Mouse (Mus musculus): ENCODE results near the gene Nosip.

DNA sequence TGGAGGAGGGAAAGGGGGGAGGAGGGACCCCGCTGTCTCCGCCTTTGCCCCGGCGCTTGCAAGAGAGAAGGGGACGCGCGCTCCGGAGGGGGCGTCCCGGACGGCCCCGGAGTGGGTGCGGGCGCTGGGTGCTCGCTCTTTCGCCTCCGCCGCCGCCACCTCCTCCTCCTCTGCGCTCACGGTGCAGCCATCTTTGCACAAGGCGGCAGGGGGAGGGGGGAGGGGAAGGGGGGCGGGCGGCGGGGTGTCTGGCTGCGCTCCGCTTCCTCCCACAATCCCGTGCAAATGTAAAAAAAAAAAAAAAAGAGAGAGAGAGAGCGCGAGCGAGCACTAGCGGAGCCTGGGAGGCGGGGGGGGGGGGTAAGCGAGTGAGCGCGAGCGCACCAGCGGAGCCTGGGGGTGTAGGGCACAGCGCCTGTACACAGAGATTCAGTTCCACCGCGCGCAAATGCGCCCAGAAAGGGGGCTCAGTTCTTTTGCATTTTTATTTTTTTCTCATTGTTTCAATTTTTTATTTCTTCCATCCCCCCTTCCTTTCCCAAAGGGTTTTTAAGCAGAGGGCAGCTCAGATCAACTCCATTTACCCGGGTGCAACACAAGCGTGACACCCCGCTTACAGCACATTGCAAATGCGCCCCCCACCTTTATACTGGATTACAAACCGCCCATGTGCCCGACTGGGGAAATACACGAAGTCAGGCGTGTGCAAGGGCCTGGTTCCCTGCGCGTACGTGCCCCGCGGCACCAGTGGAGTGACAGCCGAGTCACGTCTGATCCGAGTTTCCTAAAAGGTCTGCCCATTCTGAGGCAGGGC, 8.9 kb upstream of the Nosip start:
- TF ChIP-seq CTCF (IDR thresholded peaks at IDR 0.05; ENCODE audit: low read depth): no peak
- TF ChIP-seq EP300 (IDR thresholded peaks at IDR 0.05; ENCODE audit: low read depth): no peak

Measured in liver, embryonic 14.5 days (tissue).